11 mouse cellular contexts compared by ENCODE assay signal in the genomic region with DNA sequence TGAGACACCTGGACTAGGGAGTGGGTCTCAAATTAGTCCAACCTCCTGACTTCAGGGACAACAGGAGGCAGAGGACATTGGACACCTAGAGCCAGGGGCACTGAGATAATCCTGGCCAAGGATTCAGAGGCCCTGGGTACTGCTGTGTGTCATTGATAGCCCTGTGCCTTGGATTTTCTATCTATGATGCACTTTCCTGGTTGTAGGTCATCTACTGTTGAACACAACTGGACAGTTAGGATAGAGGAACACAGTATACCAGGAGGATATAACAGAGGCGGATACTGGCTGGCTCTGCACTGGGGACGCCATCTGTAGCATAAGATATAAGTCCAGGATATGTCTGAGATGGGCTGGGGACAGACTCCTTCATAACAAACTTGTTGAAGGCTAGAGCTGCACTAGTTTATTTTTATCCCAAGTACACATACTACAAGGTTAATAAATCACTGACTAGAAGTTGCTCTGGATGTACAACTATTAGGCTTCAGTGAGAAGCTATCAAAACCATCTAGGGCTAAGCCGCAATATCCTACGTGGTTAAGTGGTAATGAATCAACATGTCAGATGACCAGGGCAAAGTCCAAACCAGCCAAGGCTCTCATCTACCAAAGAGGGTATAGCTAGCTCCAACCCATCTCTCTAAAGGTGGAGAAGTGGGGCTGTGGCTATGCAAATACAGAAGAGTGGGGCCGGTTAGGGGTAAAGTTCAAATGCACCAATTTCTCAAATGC.
DNase-seq lines count a peak whose midpoint lies in the region; ATAC-seq and TF ChIP-seq lines count a peak whose summit lies in the region.
"Had no signal": no experiment of that assay in that cellular context is flagged by ENCODE, and none has a peak within 500 bp of the region (broad histone marks: within the 10 kb centered on the region; RNA-seq: fewer than 3 reads in every experiment).

No protein-coding gene starts in this region.

- H3K9ac ChIP-seq in heart, embryonic 13.5 days, result no peak overlapping the region
- no peak overlapping the region for H3K9ac ChIP-seq in heart, embryonic 15.5 days
- H3K9ac ChIP-seq in neural tube, embryonic 15.5 days (replicated peaks), result no peak overlapping the region
- H3K9ac ChIP-seq: liver, embryonic 15.5 days had no signal

- no peak overlapping the region for H3K4me3 ChIP-seq in heart, embryonic 13.5 days
- no peak overlapping the region for H3K4me3 ChIP-seq in heart, embryonic 15.5 days
- H3K4me3 ChIP-seq in kidney, adult 2 months (ENCODE audit: insufficient read depth, low read depth, low read length), result no peak overlapping the region
- H3K4me3 ChIP-seq in neural tube, embryonic 15.5 days (replicated peaks), result no peak overlapping the region
- H3K4me3 ChIP-seq: layer of hippocampus, adult 2 months; liver, embryonic 15.5 days had no signal

- WGBS in heart, embryonic 13.5 days, result 72% methylated on average over 5 of the region's 5 CpGs
- 73% methylated on average over 5 of the region's 5 CpGs for WGBS in heart, embryonic 15.5 days
- 46% methylated on average over 5 of the region's 5 CpGs for WGBS in kidney, adult 2 months
- 86% methylated on average over 5 of the region's 5 CpGs for WGBS in neural tube, embryonic 15.5 days

- ATAC-seq in heart, embryonic 13.5 days (ENCODE audit: extremely low read depth, insufficient number of reproducible peaks, low FRiP score, low TSS enrichment), result no peak
- no peak; the same call in 1 of the 2 replicates for ATAC-seq in heart, embryonic 15.5 days (replicated peaks; ENCODE audit: insufficient number of reproducible peaks, insufficient read depth, low FRiP score, low read depth)
- ATAC-seq in neural tube, embryonic 15.5 days (ENCODE audit: low FRiP score), result no peak
- no peak for ATAC-seq in erythroid progenitor cell, adult 5-6 weeks (replicated peaks; ENCODE audit: low FRiP score, poor library complexity, severe bottlenecking)

- H3K4me1 ChIP-seq in heart, embryonic 13.5 days, result peaks cover 32% of the 10 kb centered on the region
- peaks cover 24% of the 10 kb centered on the region for H3K4me1 ChIP-seq in heart, embryonic 15.5 days (replicated peaks)
- H3K4me1 ChIP-seq in kidney, adult 2 months (ENCODE audit: control insufficient read depth, insufficient read depth, low read length), result peaks cover 4% of the 10 kb centered on the region; the same call in 1 of the 2 replicates
- peaks cover 6% of the 10 kb centered on the region; the same call in 1 of the 2 replicates for H3K4me1 ChIP-seq in neural tube, embryonic 15.5 days
- H3K4me1 ChIP-seq: liver, embryonic 15.5 days had no signal

- H3K36me3 ChIP-seq in heart, embryonic 13.5 days, result peaks cover 6% of the 10 kb centered on the region; the same call in 1 of the 2 replicates
- H3K36me3 ChIP-seq in heart, embryonic 15.5 days, result no peaks in the 10 kb centered on the region
- H3K36me3 ChIP-seq in kidney, adult 2 months (ENCODE audit: control insufficient read depth, insufficient read depth, low read length), result no peaks in the 10 kb centered on the region
- H3K36me3 ChIP-seq in neural tube, embryonic 15.5 days, result no peaks in the 10 kb centered on the region
- H3K36me3 ChIP-seq: liver, embryonic 15.5 days had no signal

- H3K9me3 ChIP-seq in heart, embryonic 13.5 days, result no peaks in the 10 kb centered on the region
- H3K9me3 ChIP-seq in heart, embryonic 15.5 days (replicated peaks), result no peaks in the 10 kb centered on the region
- H3K9me3 ChIP-seq in neural tube, embryonic 15.5 days (replicated peaks), result no peaks in the 10 kb centered on the region
- H3K9me3 ChIP-seq: liver, embryonic 15.5 days had no signal

- no peak for DNase-seq in heart, postnatal 4 days
- DNase-seq in kidney, adult 2 months, result peak; percentile 85
- no peak for DNase-seq in lung, postnatal 14 days
- DNase-seq: adrenal gland, adult 2 months; thymus, adult 2 months had no signal

- no peak for TF ChIP-seq CTCF in kidney, adult 2 months (conservative IDR thresholded peaks at IDR 0.05; ENCODE audit: insufficient read depth, insufficient read length, low read depth, low read length)

- H3K27ac ChIP-seq in heart, embryonic 13.5 days (replicated peaks), result peak overlapping the region; percentile 48
- H3K27ac ChIP-seq in heart, embryonic 15.5 days, result peak overlapping the region; percentile 48; the same call in 1 of the 2 replicates
- peak overlapping the region; percentile 56; the same call in 1 of the 2 replicates for H3K27ac ChIP-seq in kidney, adult 2 months (ENCODE audit: insufficient read depth, low read depth, low read length)
- peak overlapping the region; percentile 45; the same call in 1 of the 2 replicates for H3K27ac ChIP-seq in neural tube, embryonic 15.5 days (replicated peaks)
- H3K27ac ChIP-seq: layer of hippocampus, adult 2 months; liver, embryonic 15.5 days had no signal

- H3K27me3 ChIP-seq in heart, embryonic 13.5 days (replicated peaks), result no peaks in the 10 kb centered on the region
- no peaks in the 10 kb centered on the region for H3K27me3 ChIP-seq in heart, embryonic 15.5 days
- H3K27me3 ChIP-seq in kidney, adult 2 months (replicated peaks; ENCODE audit: control insufficient read depth, insufficient read depth, low read length), result no peaks in the 10 kb centered on the region
- H3K27me3 ChIP-seq in neural tube, embryonic 15.5 days (replicated peaks), result no peaks in the 10 kb centered on the region
- H3K27me3 ChIP-seq: liver, embryonic 15.5 days had no signal

- no peak overlapping the region for H3K4me2 ChIP-seq in heart, embryonic 13.5 days
- no peak overlapping the region for H3K4me2 ChIP-seq in heart, embryonic 15.5 days
- no peak overlapping the region for H3K4me2 ChIP-seq in neural tube, embryonic 15.5 days
- H3K4me2 ChIP-seq: liver, embryonic 15.5 days had no signal

- TF ChIP-seq POLR2A in kidney, adult 2 months (IDR thresholded peaks at IDR 0.05; ENCODE audit: low read depth, low read length), result no peak
